Mouse (Mus musculus) ovary, postnatal 14 days (tissue): ENCODE data around the gene Cd27.
A peak's percentile ranks its signal among the peaks of the same experiment; 100 is the strongest.

Experiments
- DNase-seq: peaks from one replicate; pipeline ENCODE4 v3.0.0; 2022; ENCODE audit warnings: low spot score

Gene Cd27

DNA sequence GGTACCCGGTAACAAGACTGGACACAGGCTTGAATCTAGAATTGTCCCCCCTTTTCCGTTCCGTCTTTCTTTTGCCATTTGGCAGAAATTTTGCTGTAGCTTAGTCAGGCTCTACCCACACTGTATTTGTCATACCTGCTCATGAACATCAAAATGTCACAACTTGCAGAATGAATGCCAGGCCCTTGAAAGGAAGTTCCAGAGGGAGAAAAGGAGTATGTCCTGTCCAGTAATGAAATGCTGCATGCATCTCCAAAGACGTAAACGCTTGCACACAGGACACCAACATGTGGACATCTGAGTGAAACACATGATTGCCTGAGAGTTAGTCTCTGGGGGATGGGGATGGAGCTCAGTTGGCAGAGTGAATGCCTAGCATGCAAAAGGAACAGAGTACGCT is 23.1 kb downstream of the Cd27 start:
- DNase-seq = no peak

- no peak for DNase-seq
Observed at GRCm38 (mm10) chr6:125213129-125213528, 23.7 kb downstream of the Cd27 start.

GRCm38 (mm10) chr6:125212621-125213020 is 24.2 kb downstream of the Cd27 start:
- DNase-seq = no peak

DNA sequence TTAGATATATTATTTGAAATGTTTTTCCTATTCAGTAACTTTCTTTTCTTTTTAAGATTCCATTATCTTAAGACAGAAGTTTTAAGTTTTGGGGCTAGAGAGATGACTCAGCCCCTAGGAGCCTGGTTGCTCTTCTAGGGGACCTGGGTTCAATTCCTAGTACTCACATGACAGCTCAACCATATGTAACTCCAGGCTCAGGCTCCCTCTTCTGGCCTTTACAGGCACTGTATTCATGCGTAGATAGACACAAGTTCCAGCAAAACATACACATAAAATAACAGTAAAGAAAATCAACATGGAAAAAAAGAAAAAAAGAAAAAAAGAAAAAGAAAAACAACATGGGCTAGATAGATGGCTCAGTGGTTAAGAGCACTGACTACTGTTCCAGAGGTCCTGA is 26.4 kb downstream of the Cd27 start:
- DNase-seq = no peak

- no peak for DNase-seq
Observed at GRCm38 (mm10) chr6:125197166-125197565, 39.6 kb downstream of the Cd27 start.

DNA sequence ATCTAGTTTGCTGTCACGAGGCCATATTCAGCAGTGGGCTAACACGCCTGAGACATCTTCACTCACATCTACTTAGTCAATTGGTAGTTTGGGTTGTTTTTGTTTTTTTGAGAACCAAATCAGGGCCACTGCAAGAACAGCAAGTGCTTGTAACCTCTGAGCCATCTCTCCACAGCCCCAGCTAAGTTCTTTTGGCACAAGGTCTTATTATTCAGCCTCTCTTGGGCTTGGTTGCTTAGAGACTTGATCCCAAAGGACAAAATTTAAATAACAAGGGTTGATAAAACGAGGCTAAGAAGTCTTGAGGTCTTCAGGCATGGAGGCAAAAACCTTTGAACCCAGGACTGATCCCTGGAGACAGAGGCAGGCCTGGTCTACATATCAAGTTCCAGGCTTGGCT is 40.5 kb downstream of the Cd27 start:
- no peak for DNase-seq

DNA sequence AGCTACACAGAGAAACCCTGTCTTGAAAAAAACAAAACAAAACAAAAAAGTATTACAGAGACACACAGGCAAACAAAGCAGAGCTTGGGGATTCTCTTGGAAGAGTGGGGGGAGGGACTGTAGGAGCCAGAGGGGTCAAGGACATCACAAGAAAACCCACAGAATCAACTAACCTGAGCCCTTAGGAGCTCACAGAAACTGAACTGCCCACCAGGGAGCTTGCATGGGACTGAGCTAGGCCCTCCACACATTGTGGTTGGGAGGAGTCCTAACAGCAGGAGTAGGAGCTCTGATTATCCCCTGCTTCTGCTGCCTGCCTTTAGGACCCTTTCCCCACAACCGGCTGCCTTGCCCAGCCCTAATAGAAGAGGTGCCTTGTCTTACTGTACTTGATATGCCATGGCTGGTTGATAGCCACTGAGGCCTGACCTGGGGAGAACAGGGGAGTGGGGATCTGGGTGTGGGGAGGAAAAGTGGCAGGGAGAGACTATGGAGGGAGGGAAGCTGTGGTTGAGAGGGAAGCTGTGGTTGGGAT is 41.2 kb downstream of the Cd27 start:
- DNase-seq = no peak

DNA sequence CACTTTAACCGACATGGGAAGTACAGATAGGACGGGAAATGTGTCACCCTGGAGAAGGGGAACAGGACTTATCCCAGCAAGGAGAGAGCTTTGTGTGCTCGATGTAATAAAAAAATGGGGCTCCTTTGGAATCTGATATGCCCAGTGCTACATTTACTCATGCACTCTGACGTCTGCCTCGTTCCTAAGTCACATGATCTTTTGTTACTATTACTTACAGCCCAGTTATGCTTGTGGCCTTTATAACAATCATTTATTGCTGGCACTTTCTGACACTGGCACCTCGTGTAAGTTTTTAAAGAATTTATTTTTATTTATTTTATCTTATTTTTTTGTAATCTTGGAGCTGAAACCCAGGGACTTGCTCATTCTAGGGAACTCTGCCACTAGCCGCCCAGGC is 43.4 kb downstream of the Cd27 start:
- DNase-seq = no peak

DNA sequence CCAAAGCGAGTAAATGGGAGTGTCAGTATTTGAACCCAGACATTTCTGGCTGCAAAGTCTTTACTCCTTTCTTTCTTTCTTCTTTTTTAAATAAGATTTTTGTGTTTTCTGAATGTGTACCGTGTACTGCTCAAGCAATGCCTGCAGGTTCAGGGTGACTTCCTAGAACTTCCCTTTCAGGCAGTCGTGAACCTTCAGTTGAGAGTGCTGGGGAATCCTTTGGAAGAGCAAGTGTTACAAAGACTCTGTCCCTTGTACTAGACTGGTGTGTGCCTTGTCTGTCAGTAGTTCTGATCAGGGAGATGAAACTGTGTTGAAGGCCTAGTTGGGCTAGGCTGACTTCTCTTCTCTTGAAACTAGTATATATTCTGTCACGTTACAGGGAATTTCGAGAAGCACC is 44.0 kb downstream of the Cd27 start:
- DNase-seq = no peak

DNA sequence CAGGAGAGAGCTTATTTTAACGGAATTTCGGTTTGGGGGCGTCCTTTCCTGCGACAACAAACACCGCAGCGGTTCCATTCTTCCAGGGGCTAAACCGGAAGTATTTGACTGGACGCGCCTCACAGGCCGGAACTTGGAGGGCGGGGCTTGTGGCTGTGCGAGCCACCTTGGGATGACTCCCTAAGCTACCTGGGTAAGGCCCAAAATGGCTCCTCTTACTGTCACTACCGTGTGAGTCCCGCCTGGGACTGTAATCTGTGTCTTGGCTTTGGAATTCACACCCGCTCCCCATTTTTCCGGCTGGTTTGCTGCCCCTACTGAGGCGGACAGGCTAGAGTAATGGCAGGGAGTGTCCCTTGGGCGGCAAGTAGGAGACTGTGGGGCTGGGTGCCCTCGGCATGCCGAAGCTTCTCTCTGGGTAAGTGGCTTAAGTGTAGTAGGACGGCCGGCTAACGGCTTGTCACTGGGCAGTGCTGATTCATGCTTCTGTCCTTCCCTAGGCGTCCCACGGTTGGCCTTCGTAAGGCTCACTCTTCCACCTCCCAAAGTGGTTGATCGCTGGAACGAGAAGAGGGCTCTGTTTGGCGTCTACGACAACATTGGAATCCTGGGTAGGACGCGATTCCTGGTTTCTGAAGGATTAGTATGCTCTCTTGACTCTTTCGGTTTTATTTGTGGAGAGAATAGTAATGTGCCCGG is 44.6 kb downstream of the Cd27 start:
- DNase-seq = peak; percentile 84

DNA sequence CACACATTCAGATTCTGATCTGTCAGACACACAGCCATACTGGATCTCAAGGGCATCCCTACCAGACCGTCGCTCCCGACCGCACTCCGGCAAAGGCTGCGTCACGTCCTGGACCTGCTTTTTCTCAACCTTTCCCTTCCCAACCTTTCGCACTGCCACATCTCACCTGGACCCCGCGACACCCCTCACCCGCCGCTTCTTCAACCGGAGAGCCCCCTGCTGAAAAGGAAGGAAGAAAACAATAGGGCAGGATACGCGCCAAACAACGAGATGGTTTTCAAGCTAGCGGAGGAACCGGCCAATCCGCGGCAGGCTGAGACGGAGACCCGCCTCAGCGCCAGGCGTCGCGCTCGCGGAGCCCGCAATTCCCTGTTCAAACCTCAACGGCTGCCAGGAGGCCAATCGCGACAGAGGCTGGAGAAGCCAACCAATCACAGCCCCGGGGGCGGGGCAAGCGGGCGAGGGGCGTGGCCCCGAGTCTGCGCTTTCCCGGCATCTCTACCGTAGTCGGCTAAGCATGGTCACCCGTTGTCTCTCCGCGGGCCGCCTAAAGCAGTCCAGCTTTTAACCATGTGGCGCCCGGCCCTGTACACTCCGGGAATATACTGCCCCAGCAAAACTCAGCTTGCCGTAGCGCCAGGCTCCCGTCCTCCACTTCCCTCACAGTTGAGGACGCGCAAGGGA is 45.3 kb downstream of the Cd27 start, which contains the start of the genes Ncapd2 and Mrpl51:
Ncapd2 (minus strand) TSS at position 370 of the 684 bp plus-strand sequence.
Mrpl51 (plus strand) TSS at position 470 of the 684 bp plus-strand sequence.
- DNase-seq = peak; percentile 97

DNA sequence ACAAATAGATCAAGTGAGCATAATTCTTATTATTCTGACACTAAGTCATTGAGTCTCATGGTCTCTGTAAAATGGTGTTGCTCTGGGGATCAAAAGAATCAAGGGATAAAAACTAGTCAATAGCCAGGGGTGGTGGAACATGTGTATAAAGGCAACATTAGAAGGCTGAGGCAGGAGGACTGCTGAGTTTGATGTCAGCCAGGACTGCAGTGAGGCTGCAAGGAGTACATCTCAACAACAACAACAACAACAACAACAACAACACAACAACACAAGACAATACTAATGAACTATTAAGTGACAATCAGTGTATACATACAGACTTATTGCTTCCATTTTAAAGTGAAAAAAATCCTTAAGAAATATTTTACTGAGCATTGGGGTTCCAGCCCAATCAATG is 46.0 kb downstream of the Cd27 start:
- DNase-seq = no peak

DNA sequence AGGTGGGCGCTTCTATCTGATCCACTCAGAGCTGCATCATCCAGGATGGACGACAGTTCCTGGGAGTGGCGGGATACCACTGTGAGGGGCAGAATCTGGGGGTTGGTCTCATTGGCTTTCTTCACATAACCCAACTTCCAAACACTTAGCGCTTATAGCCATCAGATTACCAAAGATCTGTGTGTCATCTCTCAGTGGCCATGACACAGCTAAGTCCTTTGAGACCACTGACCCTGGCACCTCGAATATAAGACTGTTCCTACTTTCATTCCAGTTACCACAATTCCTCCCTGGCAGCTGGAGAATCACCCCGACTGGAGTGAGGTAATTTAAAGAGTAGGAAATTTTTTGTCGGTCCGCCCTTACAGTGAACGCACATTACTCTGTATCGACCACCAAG is 50.6 kb downstream of the Cd27 start:
- DNase-seq = no peak
